Comparison of ENCODE assay signal across 10 mouse cellular contexts in genomic region chr3:56789155-56789554, GRCm38 (mm10).
DNase-seq lines count a peak whose midpoint lies in the region; ATAC-seq and TF ChIP-seq lines count a peak whose summit lies in the region.
"Had no signal": no experiment of that assay in that cellular context is flagged by ENCODE, and none has a peak within 500 bp of the region (broad histone marks: within the 10 kb centered on the region; RNA-seq: fewer than 3 reads in every experiment).

No protein-coding gene starts in this region.

- DNase-seq in forebrain, embryonic 14.5 days (ENCODE audit: low spot score) = peak; percentile 17
- DNase-seq in lung, embryonic 14.5 days = peak; percentile 86
- no peak for DNase-seq in lung, postnatal 25 days (ENCODE audit: low spot score)
- peak; percentile 75 for DNase-seq in embryo, embryonic 11 days
- peak; percentile 9 for DNase-seq in lung, postnatal 14 days
- no peak for DNase-seq in urinary bladder, postnatal 25 days (ENCODE audit: low spot score)
- DNase-seq in thymus, adult 18-20 months = no peak
- DNase-seq: cerebellum, adult 11-12 months had no signal

- no peak for TF ChIP-seq CTCF in lung, embryonic 14.5 days (IDR thresholded peaks at IDR 0.05; ENCODE audit: low read depth)

- WGBS in forebrain, embryonic 14.5 days = 49% methylated on average over 3 of the region's 3 CpGs
- WGBS in forebrain, embryonic 12.5 days = 53% methylated on average over 3 of the region's 3 CpGs
- WGBS in lung, embryonic 14.5 days = 31% methylated on average over 3 of the region's 3 CpGs

- no peaks in the 10 kb centered on the region for H3K36me3 ChIP-seq in forebrain, embryonic 14.5 days (ENCODE audit: control insufficient read depth, insufficient read depth, low read length)
- H3K36me3 ChIP-seq in forebrain, embryonic 12.5 days (replicated peaks) = no peaks in the 10 kb centered on the region
- H3K36me3 ChIP-seq in lung, embryonic 14.5 days (ENCODE audit: insufficient read depth) = no peaks in the 10 kb centered on the region
- H3K36me3 ChIP-seq: heart, embryonic 13.5 days had no signal

- H3K27ac ChIP-seq in forebrain, embryonic 14.5 days (ENCODE audit: low read depth, low read length) = no peak overlapping the region
- no peak overlapping the region for H3K27ac ChIP-seq in forebrain, embryonic 12.5 days
- H3K27ac ChIP-seq in lung, embryonic 14.5 days (ENCODE audit: low read depth) = no peak overlapping the region
- H3K27ac ChIP-seq: heart, embryonic 13.5 days had no signal

- no peaks in the 10 kb centered on the region for H3K27me3 ChIP-seq in forebrain, embryonic 14.5 days (replicated peaks; ENCODE audit: control insufficient read depth, insufficient read depth, low read length)
- no peaks in the 10 kb centered on the region for H3K27me3 ChIP-seq in forebrain, embryonic 12.5 days
- H3K27me3 ChIP-seq in lung, embryonic 14.5 days (ENCODE audit: insufficient read depth, low read length) = no peaks in the 10 kb centered on the region
- H3K27me3 ChIP-seq: heart, embryonic 13.5 days had no signal

- no peaks in the 10 kb centered on the region for H3K4me1 ChIP-seq in forebrain, embryonic 14.5 days (ENCODE audit: control insufficient read depth, insufficient read depth, low read length)
- H3K4me1 ChIP-seq in forebrain, embryonic 12.5 days = no peaks in the 10 kb centered on the region
- H3K4me1 ChIP-seq in lung, embryonic 14.5 days (ENCODE audit: insufficient read depth) = no peaks in the 10 kb centered on the region
- H3K4me1 ChIP-seq: heart, embryonic 13.5 days had no signal

- no peak for ATAC-seq in forebrain, embryonic 14.5 days
- ATAC-seq in forebrain, embryonic 12.5 days (ENCODE audit: low FRiP score) = no peak
- no peak for ATAC-seq in lung, embryonic 14.5 days (ENCODE audit: insufficient read depth)

- H3K4me2 ChIP-seq in forebrain, embryonic 14.5 days (ENCODE audit: low read length) = no peak overlapping the region
- H3K4me2 ChIP-seq in forebrain, embryonic 12.5 days = no peak overlapping the region
- no peak overlapping the region for H3K4me2 ChIP-seq in lung, embryonic 14.5 days
- H3K4me2 ChIP-seq: heart, embryonic 13.5 days had no signal

- H3K9ac ChIP-seq in forebrain, embryonic 14.5 days (ENCODE audit: low read length) = no peak overlapping the region
- no peak overlapping the region for H3K9ac ChIP-seq in forebrain, embryonic 12.5 days
- H3K9ac ChIP-seq in lung, embryonic 14.5 days = no peak overlapping the region
- H3K9ac ChIP-seq: heart, embryonic 13.5 days had no signal

- no peak overlapping the region for H3K4me3 ChIP-seq in forebrain, embryonic 14.5 days (ENCODE audit: low read depth, low read length)
- H3K4me3 ChIP-seq in forebrain, embryonic 12.5 days (replicated peaks) = no peak overlapping the region
- no peak overlapping the region for H3K4me3 ChIP-seq in lung, embryonic 14.5 days (ENCODE audit: low read depth, low read length)
- H3K4me3 ChIP-seq: heart, embryonic 13.5 days had no signal

- H3K9me3 ChIP-seq in forebrain, embryonic 14.5 days (replicated peaks; ENCODE audit: control insufficient read depth, low read length) = no peaks in the 10 kb centered on the region
- H3K9me3 ChIP-seq in forebrain, embryonic 12.5 days = no peaks in the 10 kb centered on the region
- H3K9me3 ChIP-seq in lung, embryonic 14.5 days (ENCODE audit: low read depth, low read length) = no peaks in the 10 kb centered on the region
- H3K9me3 ChIP-seq: heart, embryonic 13.5 days had no signal

Comparison
In these comparisons a context has a peak if more than half of its experiments do, and no peak if none do; other contexts are left out.
1. DNase-seq: peak in forebrain, embryonic 14.5 days (single experiment), lung, embryonic 14.5 days (single experiment), embryo, embryonic 11 days (single experiment) and lung, postnatal 14 days (single experiment); none in lung, postnatal 25 days (single experiment), urinary bladder, postnatal 25 days (single experiment) and thymus, adult 18-20 months (0 of 2).